Mouse (Mus musculus): ENCODE results near the gene Gm17482.

Gene Gm17482

GRCm38 (mm10) chr6:115291823-115292222, 64.7 kb downstream of the Gm17482 start:
- no peak for DNase-seq (ENCODE audit: low spot score in 2 of 2)

GRCm38 (mm10) chr6:115292621-115293020, 65.5 kb downstream of the Gm17482 start:
- DNase-seq (ENCODE audit: low spot score in 2 of 2) = no peak

GRCm38 (mm10) chr6:115293877-115294276, 66.7 kb downstream of the Gm17482 start:
- DNase-seq (ENCODE audit: low spot score in 2 of 2) = no peak

GRCm38 (mm10) chr6:115307134-115307533, 80.0 kb downstream of the Gm17482 start:
- no peak for DNase-seq (ENCODE audit: low spot score in 2 of 2)

Data from spleen, postnatal 4 days (tissue).